Mouse (Mus musculus) MEL (cell line): ENCODE measurements at regions not wholly inside any gene's neighbourhood (a gene's known extent, or its start where the extent isn't known, plus 50 kb on each side); places are given as distances from the start of the nearest gene placed in this dataset.

Experiments used
- DNase-seq: peaks from one replicate; pipeline ENCODE4 v3.0.0; 2011; ENCODE audit warnings: low read depth, low spot score
- H3K27ac ChIP-seq: 2 replicates; pipeline ENCODE4 v1.5.1; 2012; ENCODE audit warnings: low read depth, mild to moderate bottlenecking, control low read depth, low read length, moderate library complexity; ENCODE audit not compliant: control insufficient read depth
- H3K27me3 ChIP-seq, 2 experiments: fragments of 150-350 bp in 1 of 2; sonication (generic) in 1 of 2; 2 replicates each; pipeline ENCODE4 v1.6.1; 2012; ENCODE audit warnings: low read length in 2 of 2, mild to moderate bottlenecking in 2 of 2, improper control_type of control experiment in 1 of 2, moderate library complexity in 1 of 2; ENCODE audit not compliant: insufficient read depth in 2 of 2, control insufficient read depth in 1 of 2
- H3K36me3 ChIP-seq, 2 experiments: 2 replicates each; pipeline ENCODE4 v1.6.1; 2012 to 2014; ENCODE audit warnings: low read length in 2 of 2, improper control_type of control experiment in 1 of 2, inconsistent platforms in 1 of 2, mild to moderate bottlenecking in 1 of 2; ENCODE audit not compliant: insufficient read depth in 2 of 2, control insufficient read depth in 1 of 2
- H3K4me1 ChIP-seq, 2 experiments: fragments of 150-350 bp in 1 of 2; sonication (generic) in 1 of 2; 2 replicates each; pipeline ENCODE4 v1.6.1; 2012; ENCODE audit warnings: low read length in 2 of 2, improper control_type of control experiment in 1 of 2, mild to moderate bottlenecking in 1 of 2; ENCODE audit not compliant: insufficient read depth in 2 of 2, control insufficient read depth in 1 of 2
- H3K4me3 ChIP-seq, 2 experiments: fragments of 150-350 bp in 1 of 2; sonication (generic) in 1 of 2; 2 replicates each; pipeline ENCODE4 v1.5.1; 2012; ENCODE audit warnings: low read depth in 2 of 2, low read length in 2 of 2, mild to moderate bottlenecking in 2 of 2, moderate library complexity in 2 of 2, control low read depth in 1 of 2, improper control_type of control experiment in 1 of 2; ENCODE audit not compliant: control insufficient read depth in 1 of 2, insufficient read depth in 1 of 2
- H3K79me2 ChIP-seq: 2 replicates; pipeline ENCODE4 v1.6.1; 2012; ENCODE audit warnings: mild to moderate bottlenecking, low read length, moderate library complexity; ENCODE audit not compliant: control insufficient read depth, poor library complexity, insufficient read depth
- H3K9ac ChIP-seq: 2 replicates; pipeline ENCODE4 v1.6.1; 2012; ENCODE audit warnings: low read depth, mild to moderate bottlenecking, control low read depth, low read length, moderate library complexity; ENCODE audit not compliant: control insufficient read depth, poor library complexity, severe bottlenecking
- H3K9me3 ChIP-seq: fragments of 150-350 bp; sonication (generic); replicated peaks from 2 replicates; pipeline ENCODE4 v1.6.1; 2012; ENCODE audit warnings: mild to moderate bottlenecking, low read length, improper control_type of control experiment, moderate library complexity; ENCODE audit not compliant: insufficient read depth
- BHLHE40 ChIP-seq: IDR thresholded peaks from 2 replicates; pipeline ENCODE4 v1.6.1; 2012; ENCODE audit warnings: low read depth, mild to moderate bottlenecking, inconsistent platforms, low read length, improper control_type of control experiment, borderline replicate concordance
- CHD2 ChIP-seq: IDR thresholded peaks from 2 replicates; pipeline ENCODE4 v1.6.1; 2011; ENCODE audit warnings: low read length, improper control_type of control experiment
- JUND ChIP-seq: IDR thresholded peaks from 2 replicates; pipeline ENCODE4 v1.6.1; 2011; ENCODE audit warnings: low read depth, mild to moderate bottlenecking, improper control_type of control experiment, low read length
- MAFK ChIP-seq: IDR thresholded peaks from 2 replicates; pipeline ENCODE4 v1.6.1; 2011; ENCODE audit warnings: low read depth, mild to moderate bottlenecking, low read length, improper control_type of control experiment, borderline replicate concordance
- MAX ChIP-seq: IDR thresholded peaks from 2 replicates; pipeline ENCODE4 v1.6.1; 2011; ENCODE audit warnings: low read length, improper control_type of control experiment
- MAZ ChIP-seq: IDR thresholded peaks from 2 replicates; pipeline ENCODE4 v1.6.1; 2012; ENCODE audit warnings: low read depth, mild to moderate bottlenecking, inconsistent platforms, low read length, improper control_type of control experiment
- MXI1 ChIP-seq: IDR thresholded peaks from 2 replicates; pipeline ENCODE4 v1.6.1; 2011; ENCODE audit warnings: mild to moderate bottlenecking, low read depth, low read length, improper control_type of control experiment
- MYC ChIP-seq: IDR thresholded peaks from 2 replicates; pipeline ENCODE4 v1.6.1; 2011; ENCODE audit warnings: low read depth, mild to moderate bottlenecking, low read length, improper control_type of control experiment, moderate library complexity
- NELFE ChIP-seq: IDR thresholded peaks from 2 replicates; pipeline ENCODE4 v1.6.1; 2011; ENCODE audit warnings: low read depth, low read length, improper control_type of control experiment
- NRF1 ChIP-seq: IDR thresholded peaks from 2 replicates; pipeline ENCODE4 v1.6.1; 2014; ENCODE audit warnings: low read depth, mild to moderate bottlenecking, inconsistent platforms, low read length, improper control_type of control experiment, moderate library complexity; ENCODE audit not compliant: poor library complexity, insufficient read depth, severe bottlenecking
- POLR2A ChIP-seq, 2 experiments: IDR thresholded peaks; 2 replicates each; pipeline ENCODE4 v1.6.1; 2011 to 2012; ENCODE audit warnings: low read length in 2 of 2, mild to moderate bottlenecking in 2 of 2, control low read depth in 1 of 2, improper control_type of control experiment in 1 of 2, low read depth in 1 of 2, moderate library complexity in 1 of 2; ENCODE audit not compliant: control insufficient read depth in 1 of 2, insufficient read depth in 1 of 2, poor library complexity in 1 of 2
- POLR2AphosphoS2 ChIP-seq: IDR thresholded peaks from 2 replicates; pipeline ENCODE4 v1.6.1; 2011; ENCODE audit warnings: low read length, improper control_type of control experiment
- SIN3A ChIP-seq: IDR thresholded peaks from 2 replicates; pipeline ENCODE4 v1.6.1; 2012; ENCODE audit warnings: low read length, improper control_type of control experiment, inconsistent platforms
- SMC3 ChIP-seq: IDR thresholded peaks from 2 replicates; pipeline ENCODE4 v1.6.1; 2011; ENCODE audit warnings: low read depth, low read length, improper control_type of control experiment
- ZC3H11A ChIP-seq: IDR thresholded peaks from 2 replicates; pipeline ENCODE4 v1.6.1; 2012; ENCODE audit warnings: low read depth, mild to moderate bottlenecking, inconsistent platforms, low read length, improper control_type of control experiment

DNA sequence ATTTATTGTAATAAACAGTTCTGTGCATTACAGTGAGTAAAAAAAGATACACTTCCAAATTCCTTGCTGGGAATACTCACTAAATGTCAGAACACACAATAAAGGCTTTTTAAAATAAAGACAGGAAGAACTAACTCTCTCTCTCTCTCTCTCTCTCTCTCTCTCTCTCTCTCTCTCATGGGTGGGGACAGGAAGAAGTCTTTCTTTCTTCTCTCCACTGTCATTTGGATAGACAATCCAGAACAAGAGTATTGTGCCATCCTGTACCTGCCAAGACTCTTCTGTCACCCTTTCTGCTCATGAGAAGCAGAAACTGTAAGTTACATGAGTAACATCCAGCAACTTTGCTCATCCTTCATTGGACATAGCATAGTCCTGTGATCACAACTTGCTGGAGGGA lies 154.4 kb downstream of the Nrip1 start:
- DNase-seq: no peak
- TF ChIP-seq NELFE (no peak), JUND (no peak)
- Histone ChIP-seq H3K36me3 (no peaks in the 10 kb centered on the region), H3K4me1 (no peaks in the 10 kb centered on the region), H3K27ac (no peak overlapping the region), H3K9me3 (no peaks in the 10 kb centered on the region), H3K79me2 (no peaks in the 10 kb centered on the region), H3K9ac (no peak overlapping the region), H3K27me3 (no peaks in the 10 kb centered on the region), H3K4me3 (no peak overlapping the region)

DNA sequence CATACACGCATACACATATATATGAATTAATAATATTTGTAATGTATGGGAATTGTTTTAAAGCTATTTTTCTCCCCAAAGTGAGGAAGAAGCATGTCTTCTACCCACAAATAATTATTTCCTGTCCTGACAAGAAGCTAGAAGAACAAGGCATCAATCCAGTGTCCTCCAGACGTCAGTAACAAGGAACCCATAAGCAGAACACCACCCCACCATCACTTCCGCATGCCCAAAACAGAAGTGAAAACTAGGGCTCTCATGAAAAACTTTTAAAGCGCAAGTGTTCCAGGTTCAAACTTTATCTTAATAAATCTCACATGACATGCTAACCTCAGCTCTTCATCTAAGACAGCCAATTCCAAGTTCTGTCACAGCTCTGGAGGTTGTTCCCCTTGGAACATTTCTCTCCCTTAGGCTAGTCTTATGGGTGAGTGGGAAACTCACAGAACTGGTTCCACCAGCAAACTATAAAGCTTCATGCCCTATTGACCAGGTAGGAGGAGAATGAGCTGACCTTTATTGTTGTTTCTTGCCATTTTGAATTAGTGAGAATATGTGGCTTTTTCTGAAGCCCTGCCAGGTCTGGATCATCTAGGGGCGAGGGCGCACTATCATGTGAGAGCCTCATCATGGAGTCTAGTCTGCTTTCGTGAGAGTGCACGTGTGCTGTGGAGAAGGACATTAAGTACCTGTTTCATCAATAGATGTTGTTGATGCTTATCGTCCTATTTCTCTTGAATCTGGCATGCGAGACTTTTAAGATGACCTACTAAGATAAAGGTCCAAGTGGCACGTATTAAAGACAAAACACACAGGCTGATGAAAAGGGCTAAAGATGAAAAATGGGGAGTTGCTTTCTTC lies 155.1 kb downstream of the Nrip1 start:
- TF ChIP-seq MAZ (no peak), JUND (no peak), POLR2AphosphoS2 (no peak), SMC3 (no peak), NRF1 (no peak), POLR2A (IDR thresholded peaks at IDR 0.05; ENCODE audit: control insufficient read depth in 1 of 2, insufficient read depth in 1 of 2, low read depth in 1 of 2, low read length in 2 of 2, poor library complexity in 1 of 2) (no peak), MAFK (no peak), BHLHE40 (no peak), MYC (no peak), MAX (no peak), ZC3H11A (no peak), SIN3A (no peak)
- Histone ChIP-seq H3K79me2 (no peaks in the 10 kb centered on the region), H3K27ac (no peak overlapping the region), H3K4me1 (no peaks in the 10 kb centered on the region), H3K9ac (no peak overlapping the region), H3K36me3 (no peaks in the 10 kb centered on the region), H3K27me3 (no peaks in the 10 kb centered on the region), H3K4me3 (no peak overlapping the region), H3K9me3 (no peaks in the 10 kb centered on the region)
- DNase-seq: no peak

- no peak for TF ChIP-seq MXI1
- TF ChIP-seq CHD2: no peak
- TF ChIP-seq POLR2AphosphoS2: no peak
- TF ChIP-seq, all 39 proteins: peak for 0
- Histone ChIP-seq H3K27ac (no peak overlapping the region), H3K79me2 (no peaks in the 10 kb centered on the region), H3K9me3 (no peaks in the 10 kb centered on the region), H3K4me1 (no peaks in the 10 kb centered on the region), H3K9ac (no peak overlapping the region), H3K4me3 (no peak overlapping the region), H3K36me3 (no peaks in the 10 kb centered on the region), H3K27me3 (no peaks in the 10 kb centered on the region; a peak in 1 of 4 replicates)
- no peak for DNase-seq
Measured at GRCm38 (mm10) chr16:76216184-76216583, 157.4 kb downstream of the Nrip1 start.
